Mouse (Mus musculus) adrenal gland, adult 2 months (tissue): ENCODE measurements at regions not wholly inside any gene's neighbourhood (a gene's known extent, or its start where the extent isn't known, plus 50 kb on each side); places are given as distances from the start of the nearest gene placed in this dataset.
"Not testable (repeated sequence)": the region's sequence is repeated elsewhere in the genome, so short reads cannot be mapped to it uniquely, and the experiment has no call there.

Experiments
- DNase-seq: peaks from one replicate; pipeline ENCODE4 v3.0.0; 2021

- DNase-seq: not testable (repeated sequence)
Measured at GRCm38 (mm10) chr12:113597163-113597562, 53.5 kb downstream of the Adam6a start.

- peak; percentile 39 for DNase-seq
Measured at GRCm38 (mm10) chr12:113610924-113611323, 67.2 kb downstream of the Adam6a start.

- not testable (repeated sequence) for DNase-seq
Measured at GRCm38 (mm10) chr12:113625221-113625620, 81.5 kb downstream of the Adam6a start.

- not testable (repeated sequence) for DNase-seq
Measured at GRCm38 (mm10) chr12:113630803-113631202, 87.1 kb downstream of the Adam6a start.
